Mouse (Mus musculus) mature B cell (primary cell): ENCODE data around the gene Rpa1.

ENCODE experiments used
- in situ Hi-C: fragments of 300-500 bp; cut with MboI; formaldehyde crosslinking; loops from 2 replicates; pipeline ENCODE4 v1.14.3; 2019

Gene Rpa1

DNA sequence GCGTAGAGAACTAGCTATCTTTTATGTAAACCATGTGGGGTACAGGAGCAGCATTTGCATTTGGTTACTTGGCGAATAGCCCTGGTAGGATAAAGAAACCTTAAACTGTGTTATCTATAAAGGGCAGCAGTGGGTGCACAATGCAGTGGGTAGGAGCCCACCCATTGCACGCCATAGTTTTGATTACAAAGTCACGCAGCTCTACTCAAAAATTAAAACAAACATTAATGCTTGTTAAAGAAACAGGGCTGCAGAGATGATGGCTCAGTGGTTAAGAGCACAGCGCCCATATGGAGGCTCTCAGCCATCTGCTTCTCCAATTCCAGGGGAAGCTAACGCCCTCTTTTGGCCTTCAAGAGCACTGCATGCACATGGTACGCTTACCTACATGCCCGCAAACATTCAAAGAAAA, 24.8 kb downstream of the Rpa1 start:
- in situ Hi-C loops: no loop called here

DNA sequence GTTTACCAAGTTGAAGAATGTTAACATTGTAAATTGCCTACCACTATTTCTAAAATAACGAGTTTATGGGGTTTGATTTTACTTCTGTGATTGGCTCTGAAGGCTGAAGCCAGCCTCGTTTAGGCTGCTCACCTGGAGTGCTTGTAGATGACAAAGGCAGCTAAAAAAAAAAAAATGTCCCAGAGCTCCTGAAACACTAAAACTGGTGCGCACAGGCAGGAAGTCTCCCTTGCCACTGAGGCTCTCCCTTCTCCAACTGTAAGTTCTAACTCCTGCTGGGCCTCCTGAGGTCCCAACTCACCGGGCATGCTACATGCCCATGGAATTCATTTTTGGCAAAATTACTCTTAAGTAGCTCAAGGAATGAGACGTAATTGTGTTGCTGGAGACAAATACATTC, 28.9 kb downstream of the Rpa1 start:
- in situ Hi-C loops: no loop called here

DNA sequence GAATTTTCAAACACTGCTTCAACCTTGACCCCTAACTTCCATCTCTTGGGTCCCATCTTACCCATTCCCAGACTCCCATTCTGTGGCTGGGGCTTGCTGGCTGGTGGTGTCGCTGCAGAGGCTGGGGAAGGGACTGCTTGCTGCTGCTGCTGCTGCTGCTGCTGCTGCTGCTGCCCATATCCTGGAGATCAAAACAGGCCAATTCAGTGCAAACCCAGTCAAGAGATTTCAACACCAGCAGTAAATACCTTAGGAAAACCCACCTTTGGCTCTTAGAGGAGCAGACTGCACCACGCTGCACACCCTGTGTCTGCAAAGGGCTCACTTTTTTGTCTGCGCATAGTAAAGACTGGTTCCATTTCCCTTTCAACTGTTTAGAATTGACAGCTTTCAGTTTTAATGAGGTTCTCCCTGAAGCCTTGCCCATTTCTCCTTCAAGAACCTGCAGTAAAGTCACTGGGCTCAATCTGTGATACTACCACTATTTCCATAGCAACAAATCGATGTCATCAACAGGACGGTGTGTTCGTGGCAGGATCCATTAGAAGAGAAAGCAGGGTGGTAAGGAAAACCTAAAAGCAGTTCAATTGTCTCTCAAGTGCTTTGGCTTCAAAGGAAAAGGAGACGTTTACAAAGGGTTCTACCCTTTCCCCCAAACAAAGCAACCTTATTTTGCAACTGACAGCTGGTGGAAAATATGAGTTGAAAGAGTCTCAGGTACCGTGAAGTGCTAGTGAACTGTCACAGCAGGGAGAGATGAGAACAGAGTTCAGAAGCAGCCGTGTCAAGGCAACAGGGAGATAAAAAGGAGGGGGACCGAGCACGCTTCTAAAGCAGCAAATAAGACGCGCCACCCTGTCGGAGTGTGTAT, 29.5 kb downstream of the Rpa1 start:
- in situ Hi-C loops: no loop called here

DNA sequence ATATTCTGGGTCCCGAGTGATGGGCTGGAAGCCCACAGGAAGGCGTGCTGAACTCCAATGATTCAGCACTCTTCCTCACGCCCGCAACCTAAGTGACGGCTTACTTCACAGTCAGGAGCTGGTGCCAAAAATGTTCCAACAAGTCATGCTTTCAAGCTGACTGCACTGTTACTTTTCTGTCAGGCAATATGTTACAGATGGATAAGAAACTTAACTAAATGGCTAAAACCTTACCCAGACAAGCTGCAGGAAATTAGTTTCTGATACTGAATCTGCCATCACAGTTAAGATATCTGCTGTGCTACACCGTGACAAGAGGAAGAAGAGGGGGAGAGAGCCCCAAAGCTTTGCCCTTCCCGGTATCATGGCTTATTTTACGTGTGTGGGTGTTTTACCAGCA, 34.3 kb downstream of the Rpa1 start:
- in situ Hi-C loops: no loop called here

DNA sequence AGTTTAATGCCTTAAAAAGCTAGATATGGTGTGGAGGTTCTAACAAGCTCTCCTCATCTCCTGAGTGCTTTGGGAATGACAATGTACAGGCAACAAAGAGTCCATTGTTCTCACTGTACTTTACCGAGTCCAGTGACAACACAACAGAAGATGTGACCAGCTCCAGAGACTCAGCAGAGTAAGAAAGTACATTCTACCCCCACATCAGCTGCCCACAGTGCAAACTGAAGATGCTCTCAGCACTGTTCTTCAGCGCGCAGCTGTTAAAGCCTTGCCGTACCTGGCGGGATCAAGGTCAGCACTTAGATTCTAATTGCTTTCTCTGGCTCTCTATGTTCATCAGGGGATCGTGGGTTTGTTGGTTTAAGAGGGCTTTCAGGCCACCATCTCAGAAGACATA, 36.4 kb downstream of the Rpa1 start:
- in situ Hi-C loops: no loop called here

DNA sequence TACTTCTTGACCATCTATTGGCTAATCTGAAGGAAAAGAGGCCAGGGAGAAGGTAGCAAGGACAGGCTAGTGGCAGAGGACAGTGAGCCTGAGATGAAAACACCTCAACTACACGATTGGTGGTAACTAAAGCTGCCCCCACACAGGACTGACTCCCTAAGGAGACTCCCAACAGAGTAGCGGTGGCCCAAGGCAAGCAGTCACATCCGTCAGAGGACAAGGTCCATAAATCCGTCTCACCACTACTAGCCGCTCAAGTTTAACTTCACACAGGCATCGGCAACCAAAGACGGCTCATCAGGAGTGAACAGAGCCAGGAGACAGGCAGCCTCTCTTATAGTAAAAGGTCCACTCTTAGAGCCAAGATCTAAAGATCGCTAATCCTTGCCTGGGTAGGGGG, 37.3 kb downstream of the Rpa1 start:
- in situ Hi-C loops: no loop called here

DNA sequence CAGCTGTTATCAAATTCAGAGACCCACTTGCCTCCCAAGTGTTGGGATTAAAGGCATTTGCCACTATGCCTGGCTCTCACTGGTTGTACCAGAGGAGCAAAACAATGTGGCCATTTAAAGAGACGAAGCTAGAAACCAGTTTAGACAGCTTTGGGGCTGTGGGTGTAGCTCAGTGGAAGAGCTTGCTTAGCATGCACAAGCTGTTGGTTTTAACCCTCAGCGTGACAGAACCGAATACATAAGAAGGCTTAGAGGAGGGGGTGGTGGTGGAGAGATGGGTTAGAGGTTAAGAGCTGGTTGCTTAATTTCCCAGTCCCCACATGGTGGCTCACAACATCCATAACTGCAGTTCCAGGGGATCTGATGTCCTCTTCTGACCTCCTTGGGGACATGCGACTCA, 39.5 kb downstream of the Rpa1 start:
- in situ Hi-C loops: no loop called here

DNA sequence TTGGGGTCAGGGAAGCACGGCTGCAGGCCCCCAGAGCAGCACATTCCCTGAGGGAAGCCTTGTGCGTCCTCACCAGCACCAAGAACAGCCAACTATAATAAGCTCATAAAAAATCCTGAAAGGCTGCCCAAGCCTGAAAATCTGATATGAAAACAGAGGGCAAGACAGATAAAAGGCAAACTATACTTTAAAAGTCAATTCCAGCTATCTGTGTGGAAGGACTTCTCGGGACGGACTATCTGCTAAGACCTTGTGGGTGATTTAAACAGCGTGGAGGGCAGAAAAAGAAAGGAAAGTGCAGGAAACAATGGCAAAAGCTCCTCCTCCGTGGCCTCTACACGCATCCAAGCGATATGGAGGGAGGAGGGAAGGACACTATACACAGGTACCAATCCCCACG, 43.3 kb downstream of the Rpa1 start:
- in situ Hi-C loops: no loop called here

DNA sequence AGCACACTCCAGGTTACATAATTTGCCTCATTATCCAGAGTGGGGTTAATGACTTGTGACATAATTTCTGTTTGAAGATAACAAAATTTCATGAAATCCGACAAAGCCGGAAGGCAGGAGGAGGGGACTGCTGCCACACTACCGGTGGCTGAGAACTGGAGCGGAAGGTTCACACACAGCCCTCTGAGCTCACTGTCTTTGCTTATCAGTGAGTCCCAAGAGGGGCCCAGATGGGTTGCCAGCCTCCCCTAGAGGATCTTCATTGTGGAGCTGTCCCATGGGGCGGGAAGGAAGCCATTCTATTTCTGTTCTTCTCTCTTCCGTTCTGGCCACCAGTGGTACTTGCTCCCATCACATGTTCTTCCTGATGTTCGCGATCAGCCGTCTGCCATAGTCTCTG, 47.2 kb downstream of the Rpa1 start:
- in situ Hi-C loops: no loop called here

DNA sequence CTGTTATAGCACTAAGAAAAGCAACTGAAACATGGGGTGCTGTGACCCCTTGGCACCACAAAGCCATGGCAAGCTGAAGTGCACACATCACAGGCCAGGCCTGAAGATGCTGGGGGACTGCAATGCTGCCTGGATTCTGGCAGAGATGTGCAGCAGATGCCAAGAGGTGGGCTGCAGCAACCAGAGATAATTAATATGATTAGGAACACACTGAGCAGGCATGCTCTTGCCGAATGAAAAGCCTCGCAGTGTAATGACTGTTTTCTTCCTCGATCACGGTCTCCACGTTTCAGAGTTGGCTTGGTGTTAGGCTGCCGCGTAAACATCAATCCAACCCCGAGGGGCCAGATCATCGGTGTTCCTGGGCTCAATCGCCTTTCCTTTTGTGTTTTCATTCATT, 48.3 kb downstream of the Rpa1 start:
- in situ Hi-C loops: loop anchor here (10.0 kb wide), 1 partner anchor 315 kb away; no protein-coding TSS in a partner anchor

DNA sequence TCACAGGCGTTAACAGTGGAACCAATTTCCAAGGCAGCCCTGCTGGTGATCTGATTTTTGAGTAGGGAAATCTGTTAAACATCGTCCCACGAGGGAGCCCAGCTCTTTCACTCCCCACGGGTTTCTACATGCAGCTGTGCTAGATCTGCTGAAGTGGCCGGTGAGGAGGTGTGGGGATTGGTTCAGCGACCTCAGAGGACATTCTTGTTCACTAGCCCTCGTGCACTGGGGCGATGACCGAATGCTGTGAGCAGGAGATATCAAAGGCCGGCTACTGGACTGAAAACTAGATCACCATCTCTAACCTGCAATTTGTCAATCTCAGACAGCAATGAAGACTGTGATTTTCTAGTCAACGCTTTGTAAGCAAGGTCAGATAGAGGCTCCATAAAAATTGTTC, 49.6 kb downstream of the Rpa1 start:
- in situ Hi-C loops: loop anchor here (10.0 kb wide), 1 partner anchor 314 kb away; no protein-coding TSS in a partner anchor

DNA sequence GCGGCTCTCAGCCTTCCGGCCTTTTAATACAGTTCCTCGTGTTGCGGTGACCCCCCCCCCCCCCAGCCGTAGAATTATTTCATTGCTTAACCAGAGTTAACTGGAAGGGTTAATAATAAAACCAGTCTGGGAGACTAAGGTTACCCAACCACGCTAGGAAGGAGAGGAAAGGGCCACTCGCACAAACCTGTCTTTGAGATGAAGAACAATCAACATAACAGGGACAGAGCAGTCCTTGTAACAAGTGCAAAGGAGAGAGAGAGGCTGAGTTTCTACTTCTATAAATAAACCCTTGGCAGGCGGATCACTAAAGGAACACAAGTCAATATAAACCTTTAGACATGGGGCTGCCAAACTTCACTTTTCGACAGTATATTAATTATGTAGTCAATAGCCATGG, 50.5 kb downstream of the Rpa1 start:
- in situ Hi-C loops: loop anchor here (10.0 kb wide), 1 partner anchor 313 kb away; no protein-coding TSS in a partner anchor

DNA sequence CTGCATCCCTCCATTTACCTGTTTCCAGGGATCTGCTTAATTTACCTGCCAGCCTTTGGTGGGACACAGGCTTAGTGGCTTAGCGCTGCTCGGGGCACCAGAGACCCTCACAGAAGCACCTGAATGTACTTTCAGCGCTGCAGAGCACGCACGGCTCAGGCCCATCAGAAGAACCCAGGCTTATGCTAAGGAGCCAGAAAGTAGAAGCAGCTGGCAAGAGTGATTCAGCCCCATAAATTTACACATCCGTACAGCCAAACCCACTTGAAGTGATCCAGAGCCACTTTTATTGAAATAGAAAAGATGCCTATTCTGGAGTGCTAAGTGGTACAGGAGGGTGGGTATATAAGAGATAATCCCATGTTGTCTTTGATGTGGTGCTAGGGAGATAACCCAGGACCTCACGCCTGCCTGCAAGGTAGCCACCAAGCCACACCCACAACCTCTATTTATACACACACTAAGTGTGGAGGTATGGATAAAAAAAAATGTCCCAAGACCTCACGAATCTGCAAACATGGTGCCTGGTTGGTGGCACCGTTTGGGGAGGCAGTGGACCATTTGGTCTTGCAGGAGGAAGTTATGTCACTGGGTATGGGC, 51.6 kb downstream of the Rpa1 start:
- in situ Hi-C loops: loop anchor here (10.0 kb wide), 1 partner anchor 312 kb away; no protein-coding TSS in a partner anchor

DNA sequence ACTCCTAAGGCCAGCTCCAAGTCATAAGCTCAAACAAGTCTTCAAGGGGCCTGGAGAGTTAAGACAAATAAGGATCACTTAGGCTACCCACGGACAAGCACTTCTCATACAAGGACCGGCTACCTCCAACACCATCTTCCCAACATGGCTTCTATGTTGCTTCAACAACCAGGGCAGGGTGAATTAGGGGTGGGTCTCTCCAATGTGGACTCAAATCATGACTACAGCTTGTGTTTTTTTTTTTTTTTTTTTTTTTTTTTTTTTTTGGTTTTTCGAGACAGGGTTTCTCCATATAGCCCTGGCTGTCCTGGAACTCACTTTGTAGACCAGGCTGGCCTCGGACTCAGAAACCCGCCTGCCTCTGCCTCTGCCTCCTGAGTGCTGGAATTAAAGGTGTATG, 52.6 kb downstream of the Rpa1 start:
- in situ Hi-C loops: loop anchor here (10.0 kb wide), 1 partner anchor 311 kb away; no protein-coding TSS in a partner anchor

DNA sequence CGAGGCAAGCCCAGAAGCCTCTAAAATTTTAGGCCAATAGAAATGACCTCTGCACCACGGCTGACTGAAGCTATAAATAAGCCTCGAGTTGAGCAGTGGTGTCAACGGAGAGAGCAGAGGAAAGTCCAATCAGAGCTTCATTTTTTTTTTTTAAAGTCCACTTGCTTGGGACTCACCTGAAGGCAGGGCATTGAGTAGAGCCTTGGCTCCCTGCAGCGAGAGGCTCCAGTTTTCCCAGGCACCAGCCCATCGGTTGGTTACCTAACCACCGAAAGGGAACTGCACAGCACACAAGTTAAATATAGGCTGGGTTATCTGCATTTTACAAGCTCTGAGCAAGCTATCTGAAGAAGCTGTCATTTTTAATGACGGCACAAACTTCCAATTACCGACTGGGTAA, 53.3 kb downstream of the Rpa1 start:
- in situ Hi-C loops: loop anchor here (10.0 kb wide), 1 partner anchor 310 kb away; no protein-coding TSS in a partner anchor

DNA sequence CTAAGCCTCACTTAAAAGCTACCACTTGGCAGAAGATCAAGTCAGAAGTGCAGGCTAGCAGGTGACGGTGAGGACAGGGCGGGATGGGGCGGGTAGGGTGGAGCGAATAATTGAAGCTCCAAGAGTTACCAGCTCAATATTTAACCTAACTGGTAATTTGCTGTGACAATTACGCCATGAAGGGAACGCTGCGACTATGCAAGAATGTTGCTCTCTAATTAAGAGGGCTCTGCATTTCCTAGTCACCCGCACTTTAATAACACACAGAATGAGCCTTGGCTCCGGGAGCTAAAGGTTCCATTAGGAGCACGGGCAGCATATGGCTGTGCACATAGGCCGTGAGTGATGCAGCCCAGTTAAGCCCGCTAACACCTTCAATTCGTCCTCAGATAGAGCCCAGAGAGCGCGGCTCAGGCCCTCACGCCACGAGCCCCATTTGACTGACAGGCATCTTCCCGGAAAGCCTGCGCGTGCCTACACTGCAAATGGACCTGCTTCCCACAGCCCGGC, 54.2 kb downstream of the Rpa1 start:
- in situ Hi-C loops: loop anchor here (10.0 kb wide), 1 partner anchor 309 kb away; no protein-coding TSS in a partner anchor

DNA sequence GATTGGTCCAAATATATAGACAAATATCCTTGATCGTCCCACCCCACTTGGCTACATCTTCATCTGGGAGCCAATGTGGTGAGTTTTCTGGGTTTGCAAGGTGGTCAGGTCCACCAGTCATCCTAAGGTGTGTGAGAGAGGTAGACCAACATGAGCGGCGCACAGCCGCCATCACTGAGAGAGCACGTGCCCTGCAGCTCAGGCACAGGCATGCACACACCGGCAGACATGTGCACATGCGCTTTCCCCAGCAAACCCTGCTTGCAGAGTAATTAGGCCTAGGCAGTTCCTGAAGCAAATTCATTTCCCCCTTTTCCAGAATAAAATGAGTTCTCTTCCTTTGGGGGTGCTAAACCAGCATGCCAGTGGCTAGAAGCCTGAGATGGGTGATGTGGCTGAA, 55.8 kb downstream of the Rpa1 start:
- in situ Hi-C loops: loop anchor here (10.0 kb wide), 1 partner anchor 307 kb away; no protein-coding TSS in a partner anchor

DNA sequence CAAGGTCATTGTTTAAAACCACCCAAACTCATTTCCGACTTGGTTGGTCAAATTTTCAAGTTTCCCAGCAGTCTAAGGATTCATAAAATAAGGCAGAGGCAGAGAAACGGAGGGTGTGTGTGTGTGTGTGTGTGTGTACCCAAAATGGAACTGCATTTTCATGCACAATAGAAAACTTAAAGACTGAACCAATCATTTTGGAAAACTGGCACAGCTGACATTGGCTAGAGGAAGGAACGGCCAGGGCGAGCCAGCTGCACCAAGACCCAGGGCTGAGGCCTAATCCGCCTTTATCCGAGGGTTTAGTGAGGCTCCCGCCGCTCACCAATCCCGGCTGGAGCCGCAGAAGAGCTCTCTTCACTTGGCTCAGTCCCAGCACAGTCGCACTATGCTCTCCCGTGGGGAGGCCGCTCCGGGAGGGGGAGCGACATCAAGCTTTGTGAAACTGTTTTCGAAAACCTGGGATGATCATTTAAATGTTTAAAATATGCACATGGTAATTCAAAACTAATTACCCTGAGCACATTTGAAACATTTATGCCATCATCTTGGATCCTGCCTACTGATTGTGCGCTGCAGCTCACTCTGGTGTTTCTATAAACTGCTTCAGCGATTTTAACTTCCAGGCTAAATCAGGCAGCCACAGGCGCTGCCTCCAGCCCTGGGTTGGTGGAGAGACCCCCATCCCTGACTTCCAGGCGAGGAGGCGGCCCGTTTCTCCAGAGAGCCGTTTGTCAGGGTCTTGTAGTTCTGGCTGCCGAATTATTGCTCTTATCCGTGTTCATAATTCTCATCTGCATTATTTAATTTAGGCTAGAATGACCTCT, 56.5 kb downstream of the Rpa1 start:
- in situ Hi-C loops: loop anchor here (10.0 kb wide), 1 partner anchor 307 kb away; no protein-coding TSS in a partner anchor

DNA sequence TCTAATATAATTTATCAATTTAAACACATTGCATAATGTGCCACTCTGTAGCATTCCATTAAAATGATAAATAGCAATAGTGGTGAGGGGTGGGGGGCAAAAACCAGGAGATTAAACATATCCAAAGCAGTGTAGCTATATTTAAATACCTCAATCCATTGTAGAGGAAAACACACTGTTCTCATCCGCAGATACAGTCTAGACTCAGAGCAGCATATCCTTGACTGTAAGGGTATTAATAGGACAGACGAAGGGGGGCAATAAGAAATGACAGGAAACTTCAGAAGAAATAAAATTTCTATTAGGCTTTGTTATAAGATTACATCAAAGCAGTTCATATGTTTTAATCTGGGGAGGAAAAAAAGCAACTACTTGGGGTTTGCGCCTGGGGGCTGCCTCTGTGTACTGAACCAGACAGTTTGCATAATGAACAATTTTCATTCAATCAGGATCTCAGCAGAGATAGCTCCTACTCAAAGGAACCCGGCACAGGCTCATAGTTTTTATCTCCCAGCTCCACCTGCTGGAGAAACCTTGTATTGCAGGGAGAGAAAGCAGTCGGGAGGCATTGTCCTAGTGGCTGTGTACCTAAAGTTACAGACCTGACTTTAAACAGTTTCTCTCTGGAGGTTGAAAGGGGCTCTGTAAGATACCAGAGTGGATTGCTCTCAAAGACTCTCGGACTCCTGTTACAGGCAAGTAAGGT, 57.4 kb downstream of the Rpa1 start:
- in situ Hi-C loops: loop anchor here (10.0 kb wide), 1 partner anchor 306 kb away; no protein-coding TSS in a partner anchor

DNA sequence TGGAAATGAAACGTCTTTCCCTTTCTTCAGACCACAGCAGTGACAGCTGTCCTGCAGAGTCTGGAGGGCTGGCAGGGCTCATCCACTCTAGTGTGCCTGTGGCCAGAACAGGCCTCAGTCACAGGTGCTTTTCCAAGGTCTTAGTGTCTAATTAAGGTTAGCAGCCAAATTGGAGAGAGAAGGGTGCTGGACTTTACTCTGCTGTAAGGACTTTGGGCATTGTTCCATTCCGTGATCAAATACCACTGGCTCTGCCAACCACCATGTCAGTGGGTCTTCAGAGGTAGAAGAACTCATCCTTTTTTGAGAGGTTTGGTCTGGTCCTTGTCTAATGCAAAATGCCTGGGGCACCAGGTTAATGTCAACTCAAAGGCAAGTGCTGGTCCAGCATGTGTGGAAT, 59.0 kb downstream of the Rpa1 start:
- in situ Hi-C loops: loop anchor here (5.0 kb wide), 1 partner anchor 97 kb away; the partner anchor contains the start of genes Dph1 and Rtn4rl1

DNA sequence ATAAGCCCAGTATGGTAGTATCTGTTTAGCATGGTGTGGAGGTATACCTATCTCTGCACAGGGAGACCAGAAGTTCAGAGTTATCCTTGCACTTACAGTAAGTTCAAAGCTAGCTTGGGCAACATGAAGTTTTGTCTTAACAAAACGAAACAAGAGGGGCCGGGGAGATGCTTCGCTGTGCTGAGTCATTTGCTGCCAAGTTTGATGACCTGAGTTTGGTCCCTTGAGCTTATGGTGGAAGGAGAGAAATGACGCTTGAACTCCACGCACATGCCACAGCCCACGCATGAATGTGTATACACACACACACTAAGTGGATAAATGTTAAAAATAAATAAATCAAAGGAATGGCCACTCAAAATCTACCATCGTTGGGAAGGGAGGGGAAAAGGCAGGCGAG, 59.6 kb downstream of the Rpa1 start:
- in situ Hi-C loops: loop anchor here (5.0 kb wide), 1 partner anchor 96 kb away; the partner anchor contains the start of genes Dph1 and Rtn4rl1
